Mouse (Mus musculus): ENCODE results near the gene Ppp2r1b. TPM values are rescaled to one million over a fixed set of nuclear protein-coding genes. Genes with fewer than 3 reads are reported as not detected.
A peak's percentile ranks its signal among the peaks of the same experiment; 100 is the strongest.

The Ppp2r1b gene
- polyA plus RNA-seq, 1 experiment from 2014 or later = 109 TPM

- peak overlapping the region; percentile 90 for H3K9ac ChIP-seq
- peak overlapping the region; percentile 96 for H3K4me3 ChIP-seq (replicated peaks)
- no peaks in the 10 kb centered on the region for H3K9me3 ChIP-seq
- ATAC-seq (ENCODE audit: low FRiP score) = peak; percentile 93
- H3K27me3 ChIP-seq = 0 out of 2 replicates have a peak, but pooled peaks cover 4% of the 10 kb centered on the region
- peaks cover 25% of the 10 kb centered on the region for H3K36me3 ChIP-seq (replicated peaks)
- H3K27ac ChIP-seq = peak overlapping the region; percentile 76
- peak overlapping the region; percentile 57 for H3K4me2 ChIP-seq
- WGBS = under 1% methylated on average over 45 of the region's 45 CpGs
- H3K4me1 ChIP-seq = peaks cover 23% of the 10 kb centered on the region
Measured at GRCm38 (mm10) chr9:50856341-50857081, 11.4 kb downstream of the Ppp2r1b start.

- H3K9me3 ChIP-seq = no peaks in the 10 kb centered on the region
- under 1% methylated on average over 46 of the region's 46 CpGs for WGBS
- H3K27ac ChIP-seq = peak overlapping the region; percentile 76
- peaks cover 31% of the 10 kb centered on the region for H3K36me3 ChIP-seq (replicated peaks)
- H3K4me3 ChIP-seq (replicated peaks) = peak overlapping the region; percentile 96
- peak overlapping the region; percentile 57 for H3K4me2 ChIP-seq
- H3K27me3 ChIP-seq = no peaks in the 10 kb centered on the region
- H3K4me1 ChIP-seq = peaks cover 23% of the 10 kb centered on the region
- ATAC-seq (ENCODE audit: low FRiP score) = peak; percentile 84
- H3K9ac ChIP-seq = peak overlapping the region; percentile 90
Measured at GRCm38 (mm10) chr9:50857082-50857641, 12.1 kb downstream of the Ppp2r1b start.

GRCm38 (mm10) chr9:50858681-50859080 lies 13.6 kb downstream of the Ppp2r1b start:
- Histone ChIP-seq H3K4me1 (peaks cover 15% of the 10 kb centered on the region), H3K36me3 (replicated peaks) (peaks cover 45% of the 10 kb centered on the region), H3K4me2 (no peak overlapping the region), H3K27ac (no peak overlapping the region), H3K9me3 (no peaks in the 10 kb centered on the region), H3K9ac (no peak overlapping the region), H3K27me3 (no peaks in the 10 kb centered on the region), H3K4me3 (replicated peaks) (no peak overlapping the region)
- WGBS = 92% methylated on average over 6 of the region's 6 CpGs
- no peak for ATAC-seq (ENCODE audit: low FRiP score)

- no peak overlapping the region for H3K27ac ChIP-seq
- peaks cover 70% of the 10 kb centered on the region for H3K36me3 ChIP-seq (replicated peaks)
- whole genome bisulfite sequencing = 93% methylated on average over 18 of the region's 18 CpGs
- no peak overlapping the region for H3K9ac ChIP-seq
- H3K4me1 ChIP-seq = peaks cover 11% of the 10 kb centered on the region
- H3K4me3 ChIP-seq (replicated peaks) = no peak overlapping the region
- no peaks in the 10 kb centered on the region for H3K27me3 ChIP-seq
- no peak overlapping the region for H3K4me2 ChIP-seq
- H3K9me3 ChIP-seq = no peaks in the 10 kb centered on the region
- no peak for ATAC-seq (ENCODE audit: low FRiP score)
Measured at GRCm38 (mm10) chr9:50861119-50861839, 16.2 kb downstream of the Ppp2r1b start.

- Histone ChIP-seq H3K36me3 (replicated peaks) (peaks cover 95% of the 10 kb centered on the region), H3K27ac (no peak overlapping the region), H3K4me3 (replicated peaks) (no peak overlapping the region), H3K4me2 (no peak overlapping the region), H3K27me3 (no peaks in the 10 kb centered on the region), H3K4me1 (no peaks in the 10 kb centered on the region), H3K9me3 (no peaks in the 10 kb centered on the region), H3K9ac (no peak overlapping the region)
- no peak for ATAC-seq (ENCODE audit: low FRiP score)
- WGBS = 95% methylated on average over 4 of the region's 4 CpGs
Measured at GRCm38 (mm10) chr9:50863824-50864223, 18.7 kb downstream of the Ppp2r1b start.

GRCm38 (mm10) chr9:50864877-50865276 lies 19.8 kb downstream of the Ppp2r1b start:
- H3K9me3 ChIP-seq = no peaks in the 10 kb centered on the region
- H3K36me3 ChIP-seq (replicated peaks) = peaks cover 94% of the 10 kb centered on the region
- H3K9ac ChIP-seq = no peak overlapping the region
- WGBS = 93% methylated on average over 5 of the region's 5 CpGs
- H3K4me1 ChIP-seq = no peaks in the 10 kb centered on the region
- H3K27ac ChIP-seq = no peak overlapping the region
- no peaks in the 10 kb centered on the region for H3K27me3 ChIP-seq
- no peak overlapping the region for H3K4me2 ChIP-seq
- ATAC-seq (ENCODE audit: low FRiP score) = no peak
- no peak overlapping the region for H3K4me3 ChIP-seq (replicated peaks)

- no peak overlapping the region for H3K27ac ChIP-seq
- ATAC-seq (ENCODE audit: low FRiP score) = no peak
- H3K4me3 ChIP-seq (replicated peaks) = no peak overlapping the region
- no peak overlapping the region for H3K9ac ChIP-seq
- H3K9me3 ChIP-seq = no peaks in the 10 kb centered on the region
- H3K4me1 ChIP-seq = no peaks in the 10 kb centered on the region
- no peaks in the 10 kb centered on the region for H3K27me3 ChIP-seq
- no peak overlapping the region for H3K4me2 ChIP-seq
- 87% methylated on average over 8 of the region's 8 CpGs for WGBS
- peaks cover 94% of the 10 kb centered on the region for H3K36me3 ChIP-seq (replicated peaks)
Measured at GRCm38 (mm10) chr9:50865803-50866202, 20.7 kb downstream of the Ppp2r1b start.

GRCm38 (mm10) chr9:50867015-50867414 lies 21.9 kb downstream of the Ppp2r1b start:
- no peaks in the 10 kb centered on the region for H3K27me3 ChIP-seq
- H3K27ac ChIP-seq = no peak overlapping the region
- ATAC-seq (ENCODE audit: low FRiP score) = no peak
- peaks cover 86% of the 10 kb centered on the region for H3K36me3 ChIP-seq (replicated peaks)
- no peak overlapping the region for H3K9ac ChIP-seq
- H3K4me1 ChIP-seq = no peaks in the 10 kb centered on the region
- H3K4me3 ChIP-seq (replicated peaks) = no peak overlapping the region
- no peaks in the 10 kb centered on the region for H3K9me3 ChIP-seq
- 93% methylated on average over 6 of the region's 6 CpGs for WGBS
- no peak overlapping the region for H3K4me2 ChIP-seq

GRCm38 (mm10) chr9:50868182-50868581 lies 23.1 kb downstream of the Ppp2r1b start:
- Histone ChIP-seq H3K27ac (no peak overlapping the region), H3K4me1 (no peaks in the 10 kb centered on the region), H3K4me3 (replicated peaks) (no peak overlapping the region), H3K36me3 (replicated peaks) (peaks cover 86% of the 10 kb centered on the region), H3K4me2 (no peak overlapping the region), H3K27me3 (no peaks in the 10 kb centered on the region), H3K9me3 (no peaks in the 10 kb centered on the region), H3K9ac (no peak overlapping the region)
- 89% methylated on average over 2 of the region's 2 CpGs for WGBS
- no peak for ATAC-seq (ENCODE audit: low FRiP score)

GRCm38 (mm10) chr9:50873210-50873609 lies 28.1 kb downstream of the Ppp2r1b start:
- Histone ChIP-seq H3K36me3 (replicated peaks) (peaks cover 82% of the 10 kb centered on the region), H3K27me3 (no peaks in the 10 kb centered on the region), H3K4me1 (no peaks in the 10 kb centered on the region), H3K9ac (no peak overlapping the region), H3K9me3 (no peaks in the 10 kb centered on the region), H3K4me3 (replicated peaks) (no peak overlapping the region), H3K27ac (no peak overlapping the region), H3K4me2 (no peak overlapping the region)
- 93% methylated on average over 9 of the region's 9 CpGs for WGBS
- no peak for ATAC-seq (ENCODE audit: low FRiP score)

GRCm38 (mm10) chr9:50874031-50874430 lies 28.9 kb downstream of the Ppp2r1b start:
- no peak for ATAC-seq (ENCODE audit: low FRiP score)
- Histone ChIP-seq H3K27ac (no peak overlapping the region), H3K36me3 (replicated peaks) (peaks cover 83% of the 10 kb centered on the region), H3K4me1 (no peaks in the 10 kb centered on the region), H3K9me3 (no peaks in the 10 kb centered on the region), H3K27me3 (no peaks in the 10 kb centered on the region), H3K9ac (no peak overlapping the region), H3K4me2 (no peak overlapping the region), H3K4me3 (replicated peaks) (no peak overlapping the region)
- WGBS = 92% methylated on average over 6 of the region's 6 CpGs

- Histone ChIP-seq H3K9me3 (no peaks in the 10 kb centered on the region), H3K27me3 (no peaks in the 10 kb centered on the region), H3K4me2 (no peak overlapping the region), H3K27ac (no peak overlapping the region), H3K36me3 (replicated peaks) (peaks cover 87% of the 10 kb centered on the region), H3K4me3 (replicated peaks) (no peak overlapping the region), H3K9ac (no peak overlapping the region), H3K4me1 (no peaks in the 10 kb centered on the region)
- 99% methylated on average over 4 of the region's 4 CpGs for WGBS
- ATAC-seq (ENCODE audit: low FRiP score) = no peak
Measured at GRCm38 (mm10) chr9:50875470-50875869, 30.4 kb downstream of the Ppp2r1b start.
